Mouse (Mus musculus) liver, postnatal 0 days (tissue): ENCODE data around the gene Aff3.

Experiments used
- CTCF ChIP-seq: sonication (generic); IDR thresholded peaks from 2 replicates; pipeline ENCODE4 v1.5.1; 2016; ENCODE audit warnings: antibody characterized with exemption, low read depth
- EP300 ChIP-seq: IDR thresholded peaks from 2 replicates; pipeline ENCODE4 v1.6.1; 2016; ENCODE audit warnings: antibody characterized with exemption, low read depth, mild to moderate bottlenecking

DNA sequence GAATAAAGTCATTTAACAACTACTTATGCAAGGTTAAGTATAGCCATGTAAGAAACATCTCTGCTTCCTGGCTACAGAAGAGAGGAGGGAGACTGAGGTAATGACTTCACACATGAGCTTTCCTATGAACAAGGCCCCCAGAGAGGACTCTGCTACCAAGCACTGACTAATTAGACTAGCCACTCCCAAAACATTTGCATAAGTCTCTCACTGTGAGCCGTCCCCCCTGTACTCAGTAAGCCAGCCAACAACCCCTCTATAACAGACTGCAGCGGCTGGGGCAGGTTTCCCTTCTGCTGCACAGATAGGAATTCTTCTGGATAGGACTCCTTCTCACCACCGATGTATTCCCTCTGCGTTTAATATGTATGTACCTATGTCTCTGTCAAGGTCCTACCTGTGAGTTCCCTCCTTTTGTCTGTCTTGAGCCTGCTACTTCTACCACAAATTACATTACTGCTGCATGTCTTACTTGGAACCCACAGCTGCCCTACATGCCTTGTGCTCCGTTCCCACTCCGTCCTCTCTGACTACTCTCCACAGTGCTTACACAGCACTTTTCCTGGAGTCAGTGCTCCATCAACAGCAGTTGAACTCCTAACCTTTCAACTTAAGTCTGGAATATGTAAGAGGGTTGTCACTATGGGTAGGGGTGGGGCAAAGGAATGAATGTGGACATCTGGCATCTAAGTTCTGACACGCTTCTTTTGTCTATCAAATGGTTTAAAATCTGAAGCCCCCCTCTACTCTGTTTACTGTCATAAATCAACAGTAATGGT lies 197.3 kb downstream of the Aff3 start:
- TF ChIP-seq CTCF: no peak
- no peak for TF ChIP-seq EP300
